Mouse (Mus musculus) ovary, postnatal 36 days (tissue): Measurements from ENCODE around the gene Ccdc92b.
"Not testable (repeated sequence)": the region's sequence is repeated elsewhere in the genome, so short reads cannot be mapped to it uniquely, and the experiment has no call there.

Source experiments
- DNase-seq: peaks from one replicate; pipeline ENCODE4 v3.0.0; 2022; ENCODE audit warnings: low spot score, mixed read lengths

Gene Ccdc92b

DNA sequence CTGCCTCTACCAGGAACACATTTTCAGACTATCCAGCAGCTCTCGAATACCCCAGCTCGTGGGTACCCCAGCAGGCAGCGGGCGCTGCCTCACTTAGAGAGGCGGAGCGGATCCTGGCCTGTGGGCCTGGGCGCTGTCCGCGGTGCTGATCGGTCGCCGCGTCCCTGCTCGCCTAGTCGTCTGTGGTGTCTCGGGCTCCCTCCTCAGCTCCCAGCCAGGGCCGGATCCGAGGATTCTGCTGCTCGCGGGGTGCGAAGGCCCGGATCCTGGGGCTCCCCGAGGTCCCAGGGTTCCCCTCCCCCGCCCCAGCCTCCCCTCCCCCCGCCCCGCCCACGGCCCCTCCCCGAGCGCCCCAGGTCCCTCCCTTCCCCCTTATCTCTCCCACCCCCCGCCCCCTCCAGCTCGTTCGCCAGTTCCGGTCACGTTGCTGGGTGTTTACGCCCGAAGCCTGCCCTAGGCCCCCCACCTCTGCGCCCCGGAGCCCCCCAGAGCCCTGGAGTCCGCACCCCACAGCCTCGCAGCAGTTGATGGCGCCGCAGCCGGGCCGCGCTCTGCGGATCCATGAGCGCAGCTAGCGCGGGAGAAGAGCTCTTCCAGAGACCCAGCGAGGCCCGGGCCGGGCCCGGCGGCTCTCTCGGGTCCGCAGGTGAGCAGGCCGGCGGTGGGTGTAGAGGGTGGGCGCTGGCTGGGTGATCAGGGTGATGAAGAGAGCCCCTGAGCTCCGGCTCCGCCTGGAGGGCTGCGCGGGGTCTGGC lies at the start of gene Ccdc92b:
Gene Ccdc92b, plus strand, starts transcription at position 405 of the 755 bp plus-strand sequence.
- peak; percentile 89 for DNase-seq

DNA sequence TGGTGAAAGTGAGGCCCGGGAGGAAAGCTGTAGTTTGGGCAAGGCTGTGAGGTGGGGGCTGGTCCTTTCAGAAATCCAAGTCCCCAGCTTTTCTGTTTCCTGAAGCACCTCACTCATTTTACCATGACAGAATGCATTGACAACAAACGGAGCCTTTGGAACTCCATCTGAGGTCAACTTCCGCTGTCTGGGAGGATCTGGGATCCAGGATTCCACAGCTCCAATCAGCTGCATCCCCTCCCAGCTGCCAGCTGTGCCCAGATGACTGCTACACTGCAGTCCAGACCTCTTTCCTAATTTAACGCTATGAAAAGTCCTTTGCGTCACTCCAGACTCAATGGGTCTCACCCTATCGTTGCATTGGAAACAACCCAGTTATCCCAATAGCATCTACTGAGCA lies 49.7 kb upstream of the Ccdc92b start:
- no peak for DNase-seq

DNA sequence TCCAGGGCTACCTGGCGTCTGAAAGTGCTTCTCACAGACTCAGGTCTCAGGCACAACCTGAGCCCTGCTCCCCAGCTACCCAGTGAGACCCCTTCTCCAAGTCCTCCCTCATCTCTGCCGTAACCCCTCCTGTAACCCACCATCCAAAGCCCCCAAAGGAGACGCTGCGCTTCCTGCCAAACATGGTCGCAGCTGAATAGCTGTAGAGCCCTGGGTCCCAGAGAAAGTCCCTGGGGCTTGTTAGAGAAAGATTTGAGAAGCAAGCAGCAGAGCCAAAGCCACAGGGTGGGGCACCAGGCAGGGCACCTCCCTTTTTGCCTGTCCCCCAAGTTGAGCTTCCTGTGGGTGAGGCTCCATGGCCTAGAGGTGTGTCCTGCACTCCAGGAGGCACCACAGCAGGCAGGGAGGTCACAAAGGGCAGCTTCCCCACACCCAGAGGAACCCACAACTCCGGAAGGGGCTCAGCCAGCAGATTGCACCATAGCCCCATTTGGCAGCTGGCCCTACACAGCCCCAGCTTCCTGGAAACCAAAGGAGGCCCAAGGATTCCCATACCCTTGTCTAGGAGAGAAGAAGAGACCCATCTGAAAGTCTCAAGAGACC lies 46.8 kb upstream of the Ccdc92b start:
- DNase-seq, result no peak

DNA sequence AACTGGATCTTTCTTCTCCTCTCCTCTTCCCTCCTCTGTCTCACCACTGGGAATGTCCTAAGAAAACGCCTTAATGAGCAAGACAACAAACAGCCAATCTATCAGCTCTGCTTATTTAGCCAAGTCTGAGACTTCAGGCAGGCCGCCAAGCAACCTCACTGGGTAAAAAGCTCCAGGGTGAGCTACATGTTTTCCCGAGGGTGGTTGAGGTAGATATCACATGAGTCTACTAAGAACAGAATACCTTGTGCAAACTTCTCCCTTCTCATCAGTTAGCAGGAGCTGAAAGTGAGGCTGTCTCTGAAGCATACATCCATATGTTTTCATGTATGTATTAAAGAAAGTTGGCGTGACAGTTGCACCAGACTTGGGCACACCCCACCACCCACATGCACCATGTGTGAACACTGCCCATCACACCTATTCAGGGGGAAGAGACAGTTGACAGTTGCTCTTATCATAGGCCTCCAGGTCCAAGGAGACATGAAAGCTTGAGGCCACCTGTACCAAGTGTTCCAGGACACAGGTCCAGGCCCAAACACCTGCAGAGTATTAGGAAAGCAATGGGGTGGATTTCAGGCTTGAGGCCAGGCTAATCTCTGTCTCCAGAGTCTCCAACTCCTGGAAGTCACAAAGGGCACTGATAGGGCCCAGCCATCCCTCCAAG lies 44.5 kb upstream of the Ccdc92b start:
- DNase-seq, result no peak

GRCm38 (mm10) chr11:74575940-74576339 lies 43.5 kb upstream of the Ccdc92b start:
- no peak for DNase-seq

DNA sequence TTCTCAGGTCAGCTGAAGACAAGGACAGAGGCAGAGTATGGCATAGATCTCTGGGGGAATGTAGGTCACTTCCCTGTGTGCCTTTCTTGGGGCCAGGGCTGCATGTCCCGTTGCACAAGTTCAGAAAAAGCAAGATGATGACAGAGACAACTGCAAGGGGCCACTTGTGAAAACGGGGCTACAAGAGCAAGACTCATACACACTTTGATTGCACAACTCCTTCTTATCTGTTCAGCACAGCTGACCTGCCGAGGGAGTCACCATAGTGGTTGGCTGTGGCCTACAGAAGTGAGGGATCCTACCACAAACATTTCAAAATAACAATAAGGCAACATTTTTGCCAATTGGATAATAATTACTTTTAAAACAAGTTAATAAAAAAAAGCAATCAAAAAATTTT lies 42.3 kb upstream of the Ccdc92b start:
- no peak for DNase-seq

- DNase-seq, result not testable (repeated sequence)
Measured at GRCm38 (mm10) chr11:74581333-74581732, 38.1 kb upstream of the Ccdc92b start.

DNA sequence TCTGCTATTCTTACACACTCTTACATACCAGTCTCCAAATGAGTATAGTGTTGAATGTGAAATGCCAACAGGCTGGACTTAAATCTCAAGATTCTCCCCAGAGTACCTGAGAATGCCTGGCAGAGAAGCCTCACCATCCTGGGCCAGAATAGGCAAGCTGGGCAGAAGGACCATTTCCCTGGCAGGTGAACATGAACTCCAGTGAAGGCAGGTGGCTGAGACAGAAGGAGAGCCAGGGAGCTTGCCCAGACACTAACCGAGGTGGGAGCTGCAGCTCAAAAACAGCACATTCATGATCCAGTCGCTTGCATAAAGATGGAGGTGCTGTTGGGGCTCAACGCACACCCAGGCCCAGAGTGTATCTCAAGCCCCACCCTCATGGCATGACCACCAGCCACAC lies 36.9 kb upstream of the Ccdc92b start:
- DNase-seq, result no peak

DNA sequence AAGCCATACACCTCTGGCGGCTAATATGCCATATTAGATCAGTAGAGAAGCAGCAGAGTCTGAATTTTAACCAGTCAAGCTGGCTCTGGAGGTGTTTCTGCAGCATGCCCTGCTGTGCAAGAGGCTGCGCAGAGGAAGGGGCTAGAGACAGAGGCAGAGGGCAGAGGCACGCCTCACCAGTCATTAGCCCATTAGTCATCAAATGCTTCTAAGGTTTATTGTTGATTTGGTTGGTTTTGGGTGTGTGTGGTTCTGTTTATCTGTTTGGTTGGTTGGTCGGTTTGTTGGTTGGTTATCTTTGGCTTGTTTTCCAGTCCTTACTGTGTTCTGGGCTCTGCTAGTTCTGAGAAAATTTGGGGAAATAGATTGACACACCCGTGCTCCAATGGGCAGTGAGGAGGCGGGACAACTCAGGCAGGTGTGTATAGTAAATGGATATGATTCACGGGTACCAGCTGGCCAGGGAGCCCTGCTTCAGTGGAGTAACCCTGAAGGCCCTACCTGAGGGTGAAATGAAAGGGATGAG lies 35.5 kb upstream of the Ccdc92b start:
- DNase-seq, result no peak

DNA sequence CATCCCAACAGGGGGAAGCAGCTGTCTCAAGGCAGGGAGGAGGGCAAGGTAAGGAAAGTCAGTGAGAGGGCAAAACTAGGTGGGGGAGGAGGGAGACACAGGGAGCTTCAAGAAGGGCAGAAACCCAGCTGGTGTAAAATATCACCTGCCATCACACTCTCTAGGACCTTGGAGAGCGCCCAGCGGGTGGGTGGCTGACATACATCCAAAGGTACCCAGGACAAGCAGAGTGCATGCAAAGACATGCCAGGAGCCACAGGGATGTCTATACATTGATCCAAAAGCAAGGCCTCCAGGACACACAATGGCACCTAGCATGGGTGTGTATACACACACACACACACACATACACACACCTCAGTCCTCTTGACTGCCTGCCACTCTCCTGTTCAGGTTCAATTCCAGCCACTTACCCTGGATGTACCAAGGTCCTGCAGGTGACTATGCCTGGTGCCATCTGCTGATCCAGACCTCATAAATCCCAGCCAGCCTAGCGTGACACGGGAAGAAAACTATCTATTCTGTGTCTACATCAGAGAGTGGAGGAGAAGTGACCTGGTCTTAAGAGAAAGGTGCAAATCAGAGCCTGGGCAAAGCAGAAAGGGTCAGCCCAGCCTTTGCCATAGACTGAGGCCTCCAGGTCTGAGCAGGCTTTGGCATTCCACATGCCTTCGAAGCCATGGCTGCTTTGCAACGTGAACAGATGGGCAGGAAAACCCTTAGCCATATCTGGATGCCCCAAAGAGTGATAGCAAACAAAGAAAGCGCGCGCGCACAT lies 34.3 kb upstream of the Ccdc92b start:
- peak; percentile 39 for DNase-seq

- DNase-seq, result no peak
Measured at GRCm38 (mm10) chr11:74586401-74586800, 33.0 kb upstream of the Ccdc92b start.

DNA sequence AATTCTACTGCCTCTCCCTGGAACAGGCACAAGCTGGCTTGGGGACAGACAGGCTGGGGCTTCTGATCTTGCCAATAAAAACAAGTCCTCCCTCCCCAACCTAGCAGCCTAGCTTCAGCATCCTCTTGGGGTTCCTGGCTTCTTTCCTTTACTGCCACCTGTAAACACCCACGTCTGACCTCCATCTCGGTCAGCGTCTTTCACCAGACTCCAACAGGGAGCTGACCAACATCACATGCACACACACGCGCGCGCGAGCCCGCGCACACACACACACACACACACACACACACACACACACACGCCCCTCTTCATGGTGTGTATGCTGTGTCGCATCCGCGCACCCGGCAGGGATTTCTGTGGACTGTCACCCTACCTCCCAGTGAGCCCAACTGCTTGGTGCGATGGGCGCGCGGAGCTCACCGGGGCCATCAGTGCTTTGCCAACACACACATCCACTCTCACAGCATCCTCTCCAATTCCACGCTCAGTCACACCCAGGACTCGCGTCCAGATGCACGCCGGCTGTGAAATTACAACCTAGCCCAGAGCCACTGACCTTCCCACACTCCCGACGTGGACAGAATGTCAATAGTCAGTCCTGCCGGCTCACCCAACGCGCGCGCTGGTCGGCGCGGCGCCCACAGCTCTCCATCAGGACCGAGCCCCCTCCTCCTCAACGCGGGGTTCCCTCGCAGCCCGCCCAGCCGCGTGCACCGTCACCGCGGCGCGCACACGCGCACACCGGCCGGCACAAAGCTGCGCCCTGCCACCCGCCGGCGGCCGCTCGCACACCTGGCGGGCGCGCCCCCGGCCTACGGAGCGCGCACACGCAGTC lies 29.8 kb upstream of the Ccdc92b start:
- no peak for DNase-seq

- no peak for DNase-seq
Measured at GRCm38 (mm10) chr11:74590239-74590596, 29.2 kb upstream of the Ccdc92b start.

- DNase-seq, result no peak
Measured at GRCm38 (mm10) chr11:74590691-74591090, 28.7 kb upstream of the Ccdc92b start.

DNA sequence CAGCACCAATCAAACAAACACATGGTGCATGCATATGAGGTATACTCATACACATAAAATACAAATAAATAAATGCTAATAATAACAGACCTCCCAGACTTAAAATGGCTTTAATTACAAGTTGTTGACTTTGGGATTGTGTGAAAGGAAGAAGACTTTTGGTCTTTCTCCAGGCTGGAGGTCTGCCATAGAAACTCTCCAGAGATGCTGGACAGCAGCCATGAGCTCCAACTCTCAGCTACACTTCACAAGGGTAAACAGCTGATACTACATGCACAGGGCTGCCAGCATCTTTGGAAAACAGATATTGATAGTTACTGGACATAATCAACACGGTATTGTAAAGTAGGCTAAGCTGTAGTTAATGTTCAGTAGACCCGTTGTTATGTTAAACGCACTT lies 27.2 kb upstream of the Ccdc92b start:
- no peak for DNase-seq

- DNase-seq, result no peak
Measured at GRCm38 (mm10) chr11:74597283-74597989, 22.0 kb upstream of the Ccdc92b start.

- no peak for DNase-seq
Measured at GRCm38 (mm10) chr11:74597990-74598337, 21.4 kb upstream of the Ccdc92b start.

DNA sequence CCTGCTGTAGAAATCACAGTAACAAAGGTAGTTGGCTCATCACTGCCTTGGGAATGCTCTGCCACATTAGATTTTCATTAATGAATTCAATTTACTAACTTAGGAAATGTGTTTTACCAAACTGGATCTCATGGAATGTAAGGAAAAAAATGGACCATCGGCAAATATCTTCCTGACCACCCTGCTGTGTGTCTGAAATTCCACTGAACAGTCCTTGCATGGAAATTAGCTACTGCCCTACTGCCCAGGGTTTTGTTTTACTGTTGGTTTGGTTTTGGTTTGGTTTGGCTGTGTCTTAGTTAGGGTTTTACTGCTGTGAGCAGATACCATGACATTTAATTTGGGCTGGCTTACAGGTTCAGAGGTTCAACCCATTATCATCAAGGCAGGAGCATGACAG lies 17.1 kb upstream of the Ccdc92b start:
- no peak for DNase-seq

DNA sequence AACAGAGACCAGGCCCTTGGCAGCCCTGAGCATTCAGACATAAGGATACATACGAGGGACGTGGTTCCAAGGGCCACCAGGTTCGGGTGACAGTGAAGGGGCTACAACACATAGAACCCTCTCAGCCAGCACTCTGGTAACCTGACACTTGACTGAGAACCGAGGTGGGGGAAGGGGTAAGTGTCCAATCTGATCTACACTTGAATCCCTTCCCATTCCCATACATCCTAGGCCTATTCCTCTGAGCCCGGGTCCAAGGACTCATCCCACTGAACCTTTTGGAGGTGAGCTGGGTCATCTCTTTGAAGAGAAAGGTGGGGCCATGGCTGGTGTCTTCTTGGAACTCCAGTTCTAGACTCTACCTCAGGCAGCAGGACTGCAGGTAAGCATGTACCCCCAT lies 9.3 kb upstream of the Ccdc92b start:
- DNase-seq, result no peak

DNA sequence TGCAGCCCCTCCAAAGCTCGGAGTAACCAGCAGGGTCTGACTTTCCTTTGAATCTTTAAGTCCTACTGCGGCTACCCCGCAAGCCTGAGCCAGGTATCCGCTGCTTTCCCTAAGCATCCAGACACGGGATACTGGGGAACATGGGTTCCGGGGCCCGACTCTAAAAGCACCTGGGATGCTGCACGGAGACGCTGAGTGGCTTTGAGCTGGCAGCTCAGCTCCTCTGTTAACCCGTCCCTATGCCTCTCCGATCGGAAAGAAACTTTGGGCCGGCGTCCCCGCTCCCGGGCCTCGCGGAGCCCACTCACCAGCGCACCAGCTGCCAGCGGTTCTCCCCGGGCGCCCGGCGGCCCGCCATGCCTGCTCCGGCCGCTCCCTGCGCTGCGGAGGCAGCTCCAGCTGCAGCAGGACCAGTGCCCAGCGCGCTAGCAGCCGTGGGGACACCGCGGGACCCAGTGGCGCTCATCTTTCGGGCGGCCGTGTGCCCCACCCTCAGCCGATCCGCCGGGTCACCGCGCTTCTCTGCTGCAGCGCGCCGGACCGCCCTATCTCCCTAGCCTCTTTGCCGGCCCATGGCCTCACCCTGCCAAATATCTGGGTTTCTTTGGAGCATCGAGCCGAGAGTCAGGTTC lies 8.7 kb upstream of the Ccdc92b start, which contains the start of gene Rap1gap2:
Gene Rap1gap2, minus strand, starts transcription at position 371 of the 632 bp plus-strand sequence.
- DNase-seq, result peak; percentile 21
